Mouse (Mus musculus) liver, embryonic 16.5 days (tissue): Measurements from ENCODE around the gene Coro1c. TPM values are rescaled to one million over a fixed set of nuclear protein-coding genes. Genes with fewer than 3 reads are reported as not detected.
A peak's percentile ranks its signal among the peaks of the same experiment; 100 is the strongest.

Experiments used
- ATAC-seq: fragments of 200-750 bp; cut with Nextera tagmentation; 2 replicates; pipeline ENCODE4 v1.8.0; 2017; ENCODE audit warnings: low read depth, mild to moderate bottlenecking, moderate number of reproducible peaks, moderate library complexity
- H3K27ac ChIP-seq: fragments of 300-500 bp; sonication (generic); 2 replicates; pipeline ENCODE4 v1.5.1; 2014; ENCODE audit warnings: mild to moderate bottlenecking, low read length
- H3K27me3 ChIP-seq: fragments of 300-500 bp; sonication (generic); 2 replicates; pipeline ENCODE4 v1.6.1; 2014; ENCODE audit warnings: low read depth, low read length, mixed read lengths; ENCODE audit not compliant: control insufficient read depth, insufficient read depth
- H3K36me3 ChIP-seq: fragments of 300-500 bp; sonication (generic); 2 replicates; pipeline ENCODE4 v1.6.1; 2014; ENCODE audit warnings: mild to moderate bottlenecking; ENCODE audit not compliant: control insufficient read depth, insufficient read depth
- H3K4me1 ChIP-seq: fragments of 300-500 bp; sonication (generic); 2 replicates; pipeline ENCODE4 v1.6.1; 2014; ENCODE audit warnings: low read depth, low read length, mixed read lengths; ENCODE audit not compliant: control insufficient read depth
- H3K4me2 ChIP-seq: fragments of 300-500 bp; sonication (generic); 2 replicates; pipeline ENCODE4 v1.6.1; 2014; ENCODE audit warnings: low read depth, low read length, mixed read lengths
- H3K4me3 ChIP-seq: fragments of 300-500 bp; sonication (generic); 2 replicates; pipeline ENCODE4 v1.5.1; 2014; ENCODE audit warnings: low read depth, mild to moderate bottlenecking, low read length
- H3K9ac ChIP-seq: fragments of 300-500 bp; sonication (generic); 2 replicates; pipeline ENCODE4 v1.6.1; 2014; ENCODE audit warnings: low read depth, low read length
- H3K9me3 ChIP-seq: fragments of 300-500 bp; sonication (generic); replicated peaks from 2 replicates; pipeline ENCODE4 v1.6.1; 2016; ENCODE audit warnings: low read length; ENCODE audit not compliant: control insufficient read depth
- WGBS: fragments of 180-500 bp; shearing (Covaris S2); extraction: QIAGEN DNeasy Blood & Tissue Kit; methylation state at CpG from one replicate; pipeline ENCODE4 v1.1.7; 2014; ENCODE audit not compliant: insufficient replicate concordance; 5-methylcytosine and 5-hydroxymethylcytosine counted together
- polyA plus RNA-seq: library from polyadenylated mRNA; unstranded; fragments of >200 nt; fragmentation: Nextera tagmentation; extraction: Ambion mirVana; gene quantifications from 2 replicates; pipeline ENCODE4 v1.2.1, GENCODE M21; 2015

Coro1c gene
- polyA plus RNA-seq, 1 experiment from 2014 or later: 40.8 TPM

GRCm38 (mm10) chr5:113841243-113842225 lies 67.0 kb downstream of the Coro1c start:
- Histone ChIP-seq H3K4me1 (peaks cover 15% of the 10 kb centered on the region), H3K4me3 (no peak overlapping the region), H3K9ac (no peak overlapping the region), H3K27ac (0 out of 2 replicates have a peak overlapping the region, but pooled peaks have one; percentile 48), H3K9me3 (no peaks in the 10 kb centered on the region), H3K36me3 (peaks cover 17% of the 10 kb centered on the region), H3K27me3 (no peaks in the 10 kb centered on the region), H3K4me2 (no peak overlapping the region)
- 50% methylated on average over 23 of the region's 23 CpGs for WGBS
- no peak for ATAC-seq

DNA sequence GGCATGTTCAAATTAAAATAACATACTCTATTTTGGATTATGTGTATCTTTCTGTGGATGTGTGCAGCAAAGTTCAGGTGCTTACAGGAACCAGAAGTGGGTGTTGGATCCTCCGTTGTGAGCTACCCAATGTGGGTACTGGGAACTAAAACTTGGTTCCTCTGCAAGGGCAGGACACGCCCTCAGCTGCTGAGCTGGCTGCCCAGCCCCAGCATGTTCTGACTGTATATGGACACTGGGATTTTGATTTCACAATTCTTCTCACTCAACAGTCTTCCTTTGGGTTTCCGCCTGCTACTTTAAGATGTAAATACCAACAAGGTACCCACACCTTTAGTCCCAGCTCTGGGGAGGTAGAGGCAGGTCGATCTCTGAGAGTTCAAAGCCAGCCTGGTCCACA lies 68.1 kb downstream of the Coro1c start:
- Histone ChIP-seq H3K4me2 (no peak overlapping the region), H3K27ac (no peak overlapping the region), H3K36me3 (peaks cover 14% of the 10 kb centered on the region), H3K9ac (no peak overlapping the region), H3K27me3 (no peaks in the 10 kb centered on the region), H3K9me3 (no peaks in the 10 kb centered on the region), H3K4me1 (peaks cover 5% of the 10 kb centered on the region), H3K4me3 (no peak overlapping the region)
- no peak for ATAC-seq
- WGBS: 59% methylated on average over 4 of the region's 4 CpGs

DNA sequence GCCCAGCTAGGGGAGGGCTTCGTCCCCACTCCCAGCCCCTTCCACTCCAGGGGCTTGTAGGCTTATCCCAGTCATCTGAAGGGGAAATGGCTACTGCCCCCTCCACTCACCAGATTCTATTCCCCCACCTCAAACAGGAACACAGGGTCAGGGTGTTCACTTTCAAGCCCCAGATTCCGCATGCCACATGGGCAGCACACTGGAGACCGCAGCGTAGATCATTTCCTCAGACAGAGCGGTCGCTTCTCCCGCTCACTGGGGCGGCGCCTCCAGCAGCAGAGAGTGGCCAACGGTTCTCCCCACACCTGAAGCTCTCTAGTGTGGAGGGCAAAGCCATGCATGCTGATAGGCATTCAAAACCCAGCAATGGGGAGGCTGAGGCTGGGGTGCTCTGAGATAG lies 71.6 kb downstream of the Coro1c start:
- ATAC-seq: no peak
- 48% methylated on average over 10 of the region's 10 CpGs for WGBS

GRCm38 (mm10) chr5:113833316-113833947 lies 75.1 kb downstream of the Coro1c start:
- Histone ChIP-seq H3K4me2 (no peak overlapping the region), H3K4me1 (peaks cover 10% of the 10 kb centered on the region), H3K27ac (no peak overlapping the region), H3K36me3 (no peaks in the 10 kb centered on the region), H3K9me3 (no peaks in the 10 kb centered on the region), H3K4me3 (no peak overlapping the region), H3K27me3 (no peaks in the 10 kb centered on the region), H3K9ac (no peak overlapping the region)
- no peak for ATAC-seq
- 40% methylated on average over 16 of the region's 16 CpGs for WGBS

More for the DNA sequence above, 71.6 kb downstream of the Coro1c start:
- Histone ChIP-seq H3K4me3 (no peak overlapping the region), H3K9ac (no peak overlapping the region), H3K27ac (peak overlapping the region; percentile 12; the same call in 1 of the 2 replicates), H3K4me1 (no peaks in the 10 kb centered on the region), H3K9me3 (no peaks in the 10 kb centered on the region), H3K27me3 (no peaks in the 10 kb centered on the region), H3K36me3 (no peaks in the 10 kb centered on the region), H3K4me2 (no peak overlapping the region)

GRCm38 (mm10) chr5:113832490-113832901 lies 76.1 kb downstream of the Coro1c start, which contains the start of gene Selplg:
Gene Selplg (minus strand): TSS chr5:113832644.
- no peak for ATAC-seq
- Histone ChIP-seq H3K9me3 (no peaks in the 10 kb centered on the region), H3K4me2 (no peak within 1 kb of the TSS), H3K9ac (no peak within 1 kb of the TSS), H3K4me1 (peaks cover 13% of the 10 kb centered on the region), H3K27me3 (no peaks in the 10 kb centered on the region), H3K36me3 (no peaks in the 10 kb centered on the region), H3K27ac (no peak within 1 kb of the TSS), H3K4me3 (no peak within 1 kb of the TSS)
- WGBS: 54% methylated on average over 8 of the region's 8 CpGs

DNA sequence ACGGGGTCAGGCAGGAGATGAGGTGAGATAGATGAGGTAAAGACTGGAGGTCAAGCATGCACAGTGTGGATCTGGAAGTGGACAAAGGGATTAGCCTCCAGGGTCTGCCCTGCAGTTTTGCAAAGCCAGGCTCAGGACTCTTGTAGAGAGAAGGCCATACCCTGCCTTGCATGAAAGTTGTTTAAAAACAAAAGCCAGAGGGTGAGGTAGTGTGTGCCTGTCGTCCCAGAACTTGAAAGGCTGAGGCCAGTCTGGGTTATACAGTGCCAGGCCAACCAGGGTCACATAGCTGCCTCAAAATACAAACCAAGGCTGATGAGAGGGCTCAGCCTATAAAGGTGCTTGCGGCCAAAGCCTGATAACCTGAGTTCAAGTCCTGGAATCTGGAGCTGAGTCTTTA lies 76.8 kb downstream of the Coro1c start:
- peaks cover 13% of the 10 kb centered on the region for H3K4me1 ChIP-seq
- H3K4me3 ChIP-seq: no peak overlapping the region
- H3K27ac ChIP-seq: no peak overlapping the region
- H3K4me2 ChIP-seq: no peak overlapping the region
- no peaks in the 10 kb centered on the region for H3K9me3 ChIP-seq
- WGBS: 57% methylated on average over 3 of the region's 3 CpGs
- H3K27me3 ChIP-seq: no peaks in the 10 kb centered on the region
- H3K36me3 ChIP-seq: no peaks in the 10 kb centered on the region
- ATAC-seq: no peak
- H3K9ac ChIP-seq: no peak overlapping the region

GRCm38 (mm10) chr5:113830796-113831195 lies 77.8 kb downstream of the Coro1c start:
- no peak overlapping the region for H3K4me2 ChIP-seq
- H3K4me1 ChIP-seq: peaks cover 13% of the 10 kb centered on the region
- no peak overlapping the region for H3K27ac ChIP-seq
- H3K4me3 ChIP-seq: no peak overlapping the region
- no peak overlapping the region for H3K9ac ChIP-seq
- no peaks in the 10 kb centered on the region for H3K9me3 ChIP-seq
- no peaks in the 10 kb centered on the region for H3K27me3 ChIP-seq
- no peak for ATAC-seq
- no peaks in the 10 kb centered on the region for H3K36me3 ChIP-seq
- 54% methylated on average over 5 of the region's 5 CpGs for WGBS

- peak overlapping the region; percentile 35; the same call in 1 of the 2 replicates for H3K9ac ChIP-seq
- H3K27ac ChIP-seq: peak overlapping the region; percentile 36
- no peaks in the 10 kb centered on the region for H3K27me3 ChIP-seq
- H3K9me3 ChIP-seq: no peaks in the 10 kb centered on the region
- H3K4me2 ChIP-seq: peak overlapping the region; percentile 19
- H3K4me1 ChIP-seq: peaks cover 13% of the 10 kb centered on the region
- WGBS: 9% methylated on average over 10 of the region's 10 CpGs
- peak; percentile 61 for ATAC-seq
- H3K4me3 ChIP-seq: peak overlapping the region; percentile 39
- H3K36me3 ChIP-seq: no peaks in the 10 kb centered on the region
These were observed 78.3 kb downstream of the Coro1c start for GRCm38 (mm10) chr5:113830292-113830643.
